In the genomic region with DNA sequence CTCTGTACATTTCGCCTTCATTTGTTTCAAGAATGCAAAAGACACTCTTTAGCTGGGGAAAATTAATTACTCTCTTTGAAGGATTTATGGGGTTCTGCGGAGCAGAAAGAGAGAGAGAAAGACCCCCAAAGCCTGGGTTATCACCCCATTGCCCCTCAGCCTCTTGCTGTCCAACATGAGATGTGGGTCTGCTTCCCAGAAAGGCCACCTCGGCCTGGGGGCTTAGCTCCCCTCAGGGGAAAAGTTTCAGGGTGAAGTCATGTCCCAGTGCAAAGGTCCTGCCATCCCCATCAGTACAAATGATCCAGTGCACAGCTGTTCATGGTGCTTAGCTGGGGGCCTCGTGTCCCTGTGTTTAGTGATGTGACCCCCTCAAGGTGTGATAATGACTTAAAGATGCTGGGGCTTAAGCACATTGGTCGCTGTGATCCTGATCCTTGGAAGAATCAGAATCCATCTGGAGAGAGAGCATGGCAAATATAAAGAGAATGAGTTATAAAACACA, we compare ENCODE assay signal across 10 mouse cellular contexts.
DNase-seq lines count a peak whose midpoint lies in the region; ATAC-seq and TF ChIP-seq lines count a peak whose summit lies in the region.
"Had no signal": no experiment of that assay in that cellular context is flagged by ENCODE, and none has a peak within 500 bp of the region (broad histone marks: within the 10 kb centered on the region; RNA-seq: fewer than 3 reads in every experiment).

No protein-coding gene starts in this region.

- no peak overlapping the region for H3K4me2 ChIP-seq in lung, embryonic 15.5 days
- H3K4me2 ChIP-seq in intestine, embryonic 15.5 days (replicated peaks) = no peak overlapping the region
- no peak overlapping the region for H3K4me2 ChIP-seq in stomach, embryonic 15.5 days
- H3K4me2 ChIP-seq: neural tube, embryonic 12.5 days had no signal

- H3K9me3 ChIP-seq in lung, embryonic 15.5 days = no peaks in the 10 kb centered on the region
- H3K9me3 ChIP-seq in intestine, embryonic 15.5 days = no peaks in the 10 kb centered on the region
- H3K9me3 ChIP-seq in stomach, embryonic 15.5 days = no peaks in the 10 kb centered on the region
- H3K9me3 ChIP-seq: neural tube, embryonic 12.5 days had no signal

- peak in 1 of 2 experiments; percentile 34 for DNase-seq in heart, adult 2 months
- no peak for DNase-seq in heart, postnatal 36 days
- no peak for DNase-seq in lung, postnatal 4 days
- no peak for DNase-seq in retina, postnatal 1 day
- DNase-seq in thymus, postnatal 36 days = no peak

- H3K4me1 ChIP-seq in heart, adult 2 months (ENCODE audit: control insufficient read depth, insufficient read depth, low read length) = peaks cover 10% of the 10 kb centered on the region
- H3K4me1 ChIP-seq in lung, embryonic 15.5 days = peaks cover 18% of the 10 kb centered on the region
- H3K4me1 ChIP-seq in intestine, embryonic 15.5 days (replicated peaks) = peaks cover 8% of the 10 kb centered on the region
- H3K4me1 ChIP-seq in stomach, embryonic 15.5 days = peaks cover 17% of the 10 kb centered on the region; the same call in 1 of the 2 replicates
- H3K4me1 ChIP-seq: neural tube, embryonic 12.5 days had no signal

- H3K27me3 ChIP-seq in heart, adult 2 months (ENCODE audit: control insufficient read depth, insufficient read depth, low read length) = no peaks in the 10 kb centered on the region
- no peaks in the 10 kb centered on the region for H3K27me3 ChIP-seq in lung, embryonic 15.5 days
- H3K27me3 ChIP-seq in intestine, embryonic 15.5 days (replicated peaks) = no peaks in the 10 kb centered on the region
- H3K27me3 ChIP-seq in stomach, embryonic 15.5 days (replicated peaks) = no peaks in the 10 kb centered on the region
- H3K27me3 ChIP-seq: neural tube, embryonic 12.5 days had no signal

- no peak overlapping the region for H3K4me3 ChIP-seq in heart, adult 2 months
- no peak overlapping the region for H3K4me3 ChIP-seq in lung, embryonic 15.5 days
- H3K4me3 ChIP-seq in intestine, embryonic 15.5 days (replicated peaks) = no peak overlapping the region
- H3K4me3 ChIP-seq in stomach, embryonic 15.5 days (replicated peaks) = no peak overlapping the region
- H3K4me3 ChIP-seq: neural tube, embryonic 12.5 days had no signal

- WGBS in heart, adult 2 months = 61% methylated on average over 5 of the region's 5 CpGs
- WGBS in lung, embryonic 15.5 days = 35% methylated on average over 5 of the region's 5 CpGs
- 48% methylated on average over 5 of the region's 5 CpGs for whole genome bisulfite sequencing in intestine, embryonic 15.5 days
- WGBS in stomach, embryonic 15.5 days = 40% methylated on average over 5 of the region's 5 CpGs

- no peak overlapping the region for H3K9ac ChIP-seq in heart, adult 2 months (ENCODE audit: low read depth, low read length)
- no peak overlapping the region for H3K9ac ChIP-seq in lung, embryonic 15.5 days
- H3K9ac ChIP-seq in intestine, embryonic 15.5 days = no peak overlapping the region
- H3K9ac ChIP-seq in stomach, embryonic 15.5 days = no peak overlapping the region
- H3K9ac ChIP-seq: neural tube, embryonic 12.5 days had no signal

- H3K36me3 ChIP-seq in heart, adult 2 months (ENCODE audit: control insufficient read depth, insufficient read depth, low read length) = peaks cover 7% of the 10 kb centered on the region; the same call in 1 of the 2 replicates
- H3K36me3 ChIP-seq in lung, embryonic 15.5 days = no peaks in the 10 kb centered on the region
- no peaks in the 10 kb centered on the region for H3K36me3 ChIP-seq in intestine, embryonic 15.5 days
- H3K36me3 ChIP-seq in stomach, embryonic 15.5 days = no peaks in the 10 kb centered on the region
- H3K36me3 ChIP-seq: neural tube, embryonic 12.5 days had no signal

- ATAC-seq in lung, embryonic 15.5 days (ENCODE audit: borderline replicate concordance, extremely low read depth, low FRiP score, low TSS enrichment) = peak; percentile 6; the same call in 1 of the 2 replicates
- no peak for ATAC-seq in intestine, embryonic 15.5 days
- ATAC-seq in stomach, embryonic 15.5 days (ENCODE audit: insufficient read depth, low FRiP score, low read depth) = 0 out of 2 replicates have a peak, but pooled peaks have one; percentile 1
- ATAC-seq: CD4-positive, CD25-positive, alpha-beta regulatory T cell, adult 4 months had no signal

- intact Hi-C loops in heart, adult 2 months (cut with DNase I) = loop anchor here (1.0 kb wide), 1 partner anchor 32 kb away; no protein-coding TSS in a partner anchor
- intact Hi-C loops in heart, postnatal 36 days (cut with DNase I) = no loop called here

- TF ChIP-seq EP300 in heart, adult 2 months (IDR thresholded peaks at IDR 0.05; ENCODE audit: insufficient read depth, low read depth, low read length) = no peak

- no peaks in the 10 kb centered on the region for H3K79me2 ChIP-seq in heart, adult 2 months (replicated peaks; ENCODE audit: control insufficient read depth, insufficient read depth, low read length)

- TF ChIP-seq CTCF in heart, adult 2 months (IDR thresholded peaks at IDR 0.05) = no peak

- no peak for TF ChIP-seq POLR2A in heart, adult 2 months (IDR thresholded peaks at IDR 0.05; ENCODE audit: insufficient read depth, low read depth, low read length)

- peak overlapping the region; percentile 52 for H3K27ac ChIP-seq in heart, adult 2 months
- H3K27ac ChIP-seq in lung, embryonic 15.5 days = peak overlapping the region; percentile 96
- peak overlapping the region; percentile 87 for H3K27ac ChIP-seq in intestine, embryonic 15.5 days
- H3K27ac ChIP-seq in stomach, embryonic 15.5 days = peak overlapping the region; percentile 93
- H3K27ac ChIP-seq: neural tube, embryonic 12.5 days had no signal
